Mouse (Mus musculus) A20 (cell line): ENCODE measurements at regions not wholly inside any gene's neighbourhood (a gene's known extent, or its start where the extent isn't known, plus 50 kb on each side); places are given as distances from the start of the nearest gene placed in this dataset.

Experiments used
- DNase-seq: peaks from one replicate; pipeline ENCODE4 v3.0.0-alpha.2; 2011; ENCODE audit warnings: low read depth, low spot score

DNA sequence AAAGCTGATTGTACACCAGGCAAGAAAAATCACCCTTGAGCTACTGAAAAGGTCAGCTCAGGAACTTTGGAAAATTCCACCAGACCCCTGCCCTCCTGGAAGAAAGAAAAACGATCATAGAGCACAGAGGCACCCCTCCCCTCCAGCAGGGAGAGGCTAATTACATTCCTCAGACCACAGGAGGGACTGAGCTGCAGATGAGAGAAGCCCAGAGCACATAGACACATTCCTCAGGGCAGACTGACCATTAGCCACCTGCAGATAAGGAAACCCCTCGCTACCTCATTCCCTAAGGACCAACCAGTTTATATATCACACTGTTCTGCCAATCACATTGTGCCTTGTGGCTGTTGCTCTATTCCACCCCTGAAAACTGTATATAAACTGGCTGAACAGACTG, 230.3 kb downstream of the Parp8 start:
- no peak for DNase-seq

GRCm38 (mm10) chr13:116781616-116782015, 243.7 kb downstream of the Parp8 start:
- DNase-seq, result no peak

DNA sequence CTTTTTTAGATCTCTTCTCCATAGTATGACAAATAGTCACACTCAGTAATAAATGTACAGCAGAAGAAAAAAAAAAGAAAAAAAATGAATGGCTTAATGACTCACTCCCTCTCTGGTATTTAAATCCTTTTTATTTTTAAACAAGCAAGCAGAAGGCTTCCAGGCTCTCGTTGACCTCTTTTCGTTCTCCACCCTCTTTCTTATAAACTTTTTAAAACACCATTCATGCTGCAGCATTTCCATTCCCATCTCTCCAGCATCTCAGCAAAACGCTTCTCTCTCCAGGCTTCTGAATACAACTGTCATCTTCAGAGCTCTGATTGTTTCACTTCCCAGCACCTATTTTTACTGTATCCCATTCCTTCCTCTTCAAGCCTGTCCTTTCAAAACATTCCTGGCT, 259.8 kb downstream of the Parp8 start:
- DNase-seq, result no peak

- DNase-seq, result no peak
Measured at GRCm38 (mm10) chr13:116759912-116760311, 265.4 kb downstream of the Parp8 start.

DNA sequence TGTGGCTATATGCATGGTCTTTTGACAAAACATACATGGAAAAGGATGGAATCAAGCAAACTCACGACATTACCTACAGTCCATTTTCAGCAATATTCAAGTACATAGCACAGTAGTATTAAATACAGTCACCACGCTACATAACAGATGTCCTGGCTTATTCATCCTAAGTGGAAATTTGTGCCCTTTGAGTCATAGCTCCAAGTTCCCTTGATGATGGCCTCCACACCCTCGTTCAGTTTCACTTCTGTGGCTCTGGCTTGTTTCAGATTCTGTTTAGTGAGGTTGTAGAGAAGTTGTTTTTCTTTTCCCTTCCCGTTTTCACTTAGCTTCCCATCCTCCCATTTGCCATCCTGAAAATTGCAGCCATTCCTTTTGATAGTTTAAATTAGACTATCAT, 284.5 kb downstream of the Parp8 start:
- DNase-seq, result peak; percentile 8

GRCm38 (mm10) chr13:116723361-116724153, 301.8 kb downstream of the Parp8 start:
- no peak for DNase-seq

- DNase-seq, result peak; percentile 74
Measured at GRCm38 (mm10) chr13:116714809-116715208, 310.5 kb downstream of the Parp8 start.

DNA sequence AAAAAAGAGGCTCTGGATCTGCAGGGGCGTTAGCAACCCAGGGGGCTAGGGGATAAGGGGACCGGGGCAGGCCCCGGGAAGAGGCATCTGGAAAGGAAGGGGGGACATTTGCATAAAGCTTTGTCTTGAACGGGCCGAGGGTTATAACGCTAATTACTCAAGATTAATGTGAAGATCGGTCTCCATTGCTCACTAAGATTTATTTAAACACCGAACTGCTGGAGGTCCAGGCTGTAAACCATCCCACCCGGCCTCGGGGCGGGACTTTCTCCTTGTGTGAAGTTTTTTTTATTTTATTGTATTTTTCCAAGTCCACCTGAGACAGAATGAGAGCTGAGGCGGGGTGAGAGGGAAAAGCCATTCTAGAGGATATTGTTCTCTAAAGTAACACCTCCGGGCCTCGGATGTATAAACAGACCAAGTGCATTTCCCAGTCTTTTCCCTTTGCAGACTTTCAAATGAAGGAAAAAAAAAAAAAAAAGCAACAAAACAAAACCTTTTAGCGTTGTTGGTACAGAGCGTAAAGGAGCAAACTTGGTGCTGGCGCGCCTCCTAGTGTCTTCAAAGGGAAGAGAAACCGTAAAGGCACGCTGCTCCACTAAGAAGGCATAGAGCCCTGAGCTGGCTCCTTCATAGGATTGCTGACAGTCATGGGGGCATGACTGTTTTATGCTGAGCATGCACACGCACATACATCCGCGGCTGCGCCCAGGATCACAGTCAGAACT, 313.3 kb downstream of the Parp8 start:
- DNase-seq, result peak; percentile 89

GRCm38 (mm10) chr13:116711148-116711865, 314.0 kb downstream of the Parp8 start:
- DNase-seq, result peak; percentile 93

DNA sequence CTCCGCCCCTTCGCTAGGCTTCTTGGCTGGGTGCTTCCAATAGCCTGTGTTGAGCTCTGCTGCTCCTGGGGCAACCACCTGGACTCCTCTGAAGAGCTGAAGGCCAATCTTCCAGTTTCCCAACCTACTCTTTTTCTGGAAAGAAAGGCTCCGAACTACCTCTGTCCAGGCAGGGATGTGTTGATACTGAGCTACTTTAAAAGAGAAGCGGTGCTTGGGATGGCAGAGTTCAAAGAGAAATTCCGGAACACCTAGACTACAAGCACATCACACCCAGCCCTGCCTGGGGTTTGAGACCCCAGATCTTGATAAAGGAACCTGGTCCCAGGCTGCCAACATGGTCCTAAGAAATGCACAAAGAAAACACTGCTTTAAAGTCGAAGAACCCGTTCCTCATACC, 315.7 kb downstream of the Parp8 start:
- DNase-seq, result no peak

DNA sequence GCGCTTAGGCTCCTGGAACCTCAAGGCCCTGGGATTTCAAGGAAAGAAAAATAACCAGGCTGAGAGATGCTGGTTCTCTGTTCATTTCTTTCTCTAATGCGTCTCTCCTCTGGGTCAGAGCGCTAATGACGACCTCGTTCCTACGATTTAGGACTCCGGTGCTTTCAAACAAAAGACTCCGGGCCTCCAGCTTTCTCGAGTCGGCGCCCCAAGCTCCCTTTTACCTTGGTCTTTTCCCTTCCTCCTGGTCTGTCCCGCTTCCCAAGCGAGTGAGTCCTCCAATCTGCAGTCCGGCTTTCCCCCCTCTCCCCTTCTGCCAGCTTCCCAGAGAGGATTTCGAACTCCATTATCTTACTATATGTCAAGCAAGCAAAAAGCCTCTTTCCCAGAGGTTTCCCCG, 316.5 kb downstream of the Parp8 start:
- no peak for DNase-seq

GRCm38 (mm10) chr13:116708456-116708780, 316.9 kb downstream of the Parp8 start:
- DNase-seq, result no peak

DNA sequence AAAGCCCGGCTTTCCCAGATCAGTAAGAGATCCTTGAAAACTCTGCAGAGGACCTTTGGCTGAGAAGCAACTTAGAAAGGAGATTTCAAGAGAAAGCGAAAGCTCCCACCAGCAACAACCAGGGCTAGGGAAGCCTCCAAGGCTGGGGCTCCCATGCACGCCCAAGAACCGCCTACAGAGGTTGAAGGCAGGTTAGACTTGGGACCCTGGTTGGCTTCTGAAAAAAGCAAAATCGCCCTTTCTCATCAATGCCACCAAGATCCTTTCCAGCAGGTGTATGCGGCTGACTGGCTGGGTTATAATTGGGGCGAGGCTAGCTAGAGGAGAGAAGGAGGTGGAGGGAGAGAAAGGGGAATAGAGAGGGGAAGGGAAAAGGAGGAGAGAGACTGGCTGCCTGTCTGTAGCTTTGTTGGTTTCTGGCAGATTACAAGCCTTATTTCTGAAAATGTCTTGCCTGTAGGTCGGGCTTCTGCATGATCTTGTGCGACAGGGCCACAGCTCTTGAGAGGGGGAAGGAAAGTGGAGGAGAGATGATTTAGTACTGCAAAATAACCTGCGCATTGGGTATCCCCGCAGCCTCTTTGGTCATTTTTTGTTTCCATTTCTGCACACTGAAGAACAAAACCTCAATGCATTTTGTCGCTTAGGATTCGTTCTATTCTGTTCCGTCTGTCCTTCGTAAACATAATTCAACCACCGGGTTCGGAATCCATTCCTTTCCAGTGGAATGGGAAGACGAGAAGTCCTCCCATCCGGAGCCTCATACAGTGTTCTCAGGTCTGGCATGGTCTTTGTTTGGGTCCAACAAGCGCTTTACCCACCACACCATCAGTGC, 317.5 kb downstream of the Parp8 start:
- DNase-seq, result no peak

DNA sequence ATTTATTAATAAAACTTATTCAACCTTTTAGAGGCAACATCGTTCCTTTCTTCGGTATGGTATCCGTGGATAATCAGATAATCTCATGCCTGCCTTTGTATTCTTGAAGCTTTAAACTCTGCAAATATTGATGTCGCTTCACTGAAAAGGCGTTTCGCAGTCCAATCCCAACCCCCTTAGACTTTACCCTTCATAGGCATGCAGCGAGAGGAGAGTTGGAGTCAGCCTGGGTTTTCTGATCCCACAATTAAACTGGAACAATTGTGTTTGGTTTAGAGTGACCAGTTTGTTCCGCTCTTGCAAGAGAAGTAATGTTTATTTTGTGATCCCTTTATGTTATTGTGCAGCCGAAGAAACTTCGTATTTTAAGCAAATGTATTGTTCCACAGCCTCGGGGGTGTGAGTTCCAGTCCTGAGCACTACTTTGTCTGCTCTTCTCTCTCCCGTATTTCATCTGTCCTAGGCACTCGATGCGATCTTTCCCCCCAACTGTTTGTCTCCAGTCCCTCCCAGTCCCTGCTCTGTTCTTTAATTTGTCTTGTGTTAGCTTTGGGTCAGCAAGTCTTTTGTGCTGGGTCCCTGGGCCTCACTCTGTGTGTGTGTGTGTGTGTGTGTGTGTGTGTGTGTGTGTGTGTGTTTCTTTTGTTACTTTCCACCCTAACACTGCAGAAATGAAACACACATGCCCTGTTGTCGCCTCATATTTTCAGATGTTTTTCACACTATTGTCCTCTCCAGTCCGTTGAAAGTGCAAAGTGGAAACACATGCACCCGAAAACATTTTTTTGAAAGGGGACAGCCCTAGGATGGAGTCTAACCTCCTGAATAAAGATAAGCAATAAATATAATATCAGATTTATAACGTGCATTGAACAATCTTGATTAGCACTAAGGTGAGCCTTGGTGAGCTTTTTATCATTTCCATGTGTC, 318.7 kb downstream of the Parp8 start:
- DNase-seq, result no peak

DNA sequence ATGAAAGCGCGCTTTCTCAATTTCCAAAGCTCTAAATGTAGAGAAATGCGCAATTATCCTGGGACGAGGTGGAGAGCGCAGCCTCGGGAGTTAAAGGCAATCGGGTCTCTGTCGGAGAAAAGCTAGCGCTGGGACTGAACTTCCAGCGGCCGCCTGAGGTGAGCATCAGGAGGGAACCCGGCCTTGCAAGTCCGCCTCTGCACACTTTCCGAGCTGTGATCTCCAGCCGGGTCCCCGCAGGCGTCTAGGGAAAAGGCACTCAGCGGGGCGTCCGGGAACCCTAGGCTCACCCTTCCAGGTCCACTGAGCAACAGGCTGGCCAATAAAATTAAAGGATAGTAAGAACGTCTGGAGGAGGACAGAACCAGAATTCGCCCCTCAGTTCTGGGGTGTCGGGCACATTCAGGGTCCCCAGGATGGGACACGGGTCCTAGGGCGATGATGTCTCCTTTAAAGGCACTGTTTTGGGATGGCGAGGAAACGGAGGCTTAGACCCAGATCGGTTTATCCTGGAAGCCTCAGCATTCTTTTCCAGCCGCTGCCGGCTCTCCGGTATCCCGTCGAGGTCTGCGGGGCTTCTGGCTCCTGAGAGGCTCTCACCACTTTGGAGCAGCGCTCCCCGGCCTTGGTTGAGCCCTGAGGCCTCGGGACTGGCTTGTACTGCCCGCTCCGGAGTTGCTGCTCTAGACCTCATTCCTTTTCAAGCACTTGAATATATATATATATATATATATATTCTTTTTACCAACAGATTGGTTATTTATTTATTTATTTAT, 319.5 kb downstream of the Parp8 start:
- DNase-seq, result no peak

DNA sequence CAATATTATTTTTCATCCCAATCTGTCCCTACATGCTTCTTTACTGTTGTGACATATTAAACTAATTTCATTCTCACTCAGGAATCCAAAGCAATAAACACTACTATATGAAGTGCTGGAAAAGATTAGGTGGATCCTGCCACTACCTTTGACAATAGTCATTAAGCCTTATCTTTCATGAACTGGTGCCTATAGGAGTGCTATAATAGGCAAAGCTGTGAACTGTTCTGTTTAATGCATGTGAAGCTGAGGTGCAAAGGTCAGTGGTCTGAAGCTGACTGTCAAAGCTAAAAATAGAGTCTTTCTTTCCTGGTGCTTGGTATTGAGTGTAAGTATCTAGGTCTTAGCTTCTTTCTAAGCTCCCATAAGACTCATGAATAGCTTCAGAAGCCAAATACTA, 336.6 kb downstream of the Parp8 start:
- DNase-seq, result no peak
